Mouse (Mus musculus) heart, adult 11 months (tissue): Measurements from ENCODE around the gene Mc3r.

Experiments used
- DNase-seq: peaks from one replicate; pipeline ENCODE4 v3.0.0; 2022

Mc3r gene

DNA sequence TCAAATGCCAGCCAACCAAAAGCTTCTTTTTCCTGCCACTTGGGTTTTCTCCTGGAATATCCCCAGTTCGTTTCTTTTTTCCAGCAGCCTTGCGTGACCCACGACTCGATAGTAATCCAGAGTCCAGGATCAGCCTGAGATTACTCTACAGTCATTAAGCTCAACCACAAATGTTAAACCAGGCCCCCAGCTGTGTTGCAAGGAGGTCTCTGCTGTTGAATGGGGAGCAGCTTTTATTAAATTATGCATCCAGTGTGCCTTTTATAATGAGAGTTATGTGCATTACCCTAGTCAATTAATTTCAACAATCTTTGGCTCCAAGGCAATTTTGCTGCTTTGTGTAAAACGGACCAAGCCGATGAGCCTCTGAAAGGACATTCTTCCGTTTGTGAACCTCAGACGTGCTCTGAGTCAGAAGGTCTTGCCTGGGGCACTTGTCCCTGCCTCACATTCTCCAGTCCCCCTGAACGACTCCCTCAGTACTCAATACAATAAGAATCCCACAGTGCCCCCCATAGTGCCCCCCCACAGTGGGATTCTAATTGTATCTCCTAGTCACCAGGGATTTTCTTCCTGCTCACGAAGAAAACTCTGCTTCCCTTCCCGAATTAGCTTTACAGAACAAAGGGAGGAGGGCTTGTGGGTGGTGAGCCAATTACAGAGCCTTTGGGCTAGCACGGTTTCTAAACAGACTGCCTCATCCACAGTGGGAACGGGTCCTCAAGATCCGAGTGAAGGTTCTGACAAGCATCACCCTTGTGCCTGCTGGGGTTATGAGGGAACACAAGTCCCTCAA lies 51.0 kb downstream of the Mc3r start:
- DNase-seq: no peak
